Mouse (Mus musculus): ENCODE measurements around the gene Nmur2. TPM values are rescaled to one million over a fixed set of nuclear protein-coding genes. Genes with fewer than 3 reads are reported as not detected.

Nmur2 gene
- not detected for polyA plus RNA-seq (2015; fragmentation: Illumina TruSeq; extraction: RNeasy Lipid Tissue Mini Kit (QIAGEN cat#74804); ENCODE audit: insufficient read depth, low read depth, low replicate concordance)

GRCm38 (mm10) chr11:56040917-56041316 lies at the start of gene Nmur2:
Gene Nmur2 (minus strand): TSS chr11:56041010.

